In genomic region chr9:44637551-44638169, GRCm38 (mm10) we compare ENCODE assay signal across 11 mouse cellular contexts. TPM values are rescaled to one million over a fixed set of nuclear protein-coding genes. Genes with fewer than 3 reads are reported as not detected.
A peak's percentile ranks its signal among the peaks of the same experiment; 100 is the strongest.
DNase-seq lines count a peak whose midpoint lies in the region; ATAC-seq and TF ChIP-seq lines count a peak whose summit lies in the region.
"Had no signal": no experiment of that assay in that cellular context is flagged by ENCODE, and none has a peak within 500 bp of the region (broad histone marks: within the 10 kb centered on the region; RNA-seq: fewer than 3 reads in every experiment).

No protein-coding gene starts in this region.

- DNase-seq in heart, adult 2 months = peak in 1 of 2 experiments; percentile 58
- DNase-seq in heart, embryonic 10.5 days (ENCODE audit: low spot score) = no peak
- DNase-seq in 3T3-L1 (ENCODE audit: low read depth, low spot score) = peak; percentile 68
- DNase-seq in adrenal gland, postnatal 25 days = peak; percentile 41
- peak; percentile 25 to 37 for DNase-seq in heart, postnatal 36 days
- no peak for DNase-seq in thymus, postnatal 14 days
- DNase-seq in urinary bladder, postnatal 10 days (ENCODE audit: low spot score) = no peak

- TF ChIP-seq CTCF in heart, adult 2 months (IDR thresholded peaks at IDR 0.05) = 0 out of 2 replicates have a peak, but pooled peaks have one; percentile 10

- H3K4me1 ChIP-seq in heart, adult 2 months (ENCODE audit: control insufficient read depth, insufficient read depth, low read length) = peaks cover 2% of the 10 kb centered on the region; the same call in 1 of the 2 replicates
- no peaks in the 10 kb centered on the region for H3K4me1 ChIP-seq in heart, embryonic 10.5 days

- no peak overlapping the region for H3K4me3 ChIP-seq in heart, adult 2 months
- no peak overlapping the region for H3K4me3 ChIP-seq in heart, embryonic 10.5 days

- 50% methylated on average over 15 of the region's 15 CpGs for WGBS in heart, adult 2 months
- WGBS in heart, embryonic 10.5 days = 84% methylated on average over 15 of the region's 15 CpGs

- H3K27me3 ChIP-seq in heart, adult 2 months (ENCODE audit: control insufficient read depth, insufficient read depth, low read length) = no peaks in the 10 kb centered on the region
- H3K27me3 ChIP-seq in heart, embryonic 10.5 days (ENCODE audit: insufficient read depth, poor library complexity, severe bottlenecking) = no peaks in the 10 kb centered on the region
- H3K27me3 ChIP-seq: Patski had no signal

- TF ChIP-seq EP300 in heart, adult 2 months (IDR thresholded peaks at IDR 0.05; ENCODE audit: insufficient read depth, low read depth, low read length) = no peak

- intact Hi-C loops in heart, adult 2 months (cut with DNase I) = no loop called here
- intact Hi-C loops in heart, postnatal 36 days (cut with DNase I) = no loop called here

- no peak overlapping the region for H3K9ac ChIP-seq in heart, adult 2 months (ENCODE audit: low read depth, low read length)

- H3K27ac ChIP-seq in heart, adult 2 months = no peak overlapping the region
- no peak overlapping the region for H3K27ac ChIP-seq in heart, embryonic 10.5 days

- 0 out of 2 replicates have a peak, but pooled peaks have one; percentile 32 for ATAC-seq in neutrophil, adult 5-6 weeks (ENCODE audit: extremely low read depth, insufficient number of reproducible peaks, low FRiP score, poor library complexity, severe bottlenecking)
- ATAC-seq: Patski had no signal

- TF ChIP-seq POLR2A in heart, adult 2 months (IDR thresholded peaks at IDR 0.05; ENCODE audit: insufficient read depth, low read depth, low read length) = no peak

- peaks cover 19% of the 10 kb centered on the region for H3K36me3 ChIP-seq in heart, adult 2 months (ENCODE audit: control insufficient read depth, insufficient read depth, low read length)
- H3K36me3 ChIP-seq in heart, embryonic 10.5 days = peaks cover 70% of the 10 kb centered on the region

- H3K79me2 ChIP-seq in heart, adult 2 months (replicated peaks; ENCODE audit: control insufficient read depth, insufficient read depth, low read length) = no peaks in the 10 kb centered on the region

- H3K9me3 ChIP-seq in heart, embryonic 10.5 days = no peaks in the 10 kb centered on the region

RNA-seq across cellular contexts. Expression of gene Ddx6, which starts 33.0 kb away (rescaled TPM):
- total RNA-seq in heart, adult 2 months (2021) = 10 to 100 TPM; 75.6 to 88.4 TPM
- polyA plus RNA-seq in heart, adult 2 months (2012; rRNA removed) = 14.3 and 26.7 TPM in 2 replicates
- 12.6 and 12.7 TPM in 2 replicates for polyA plus RNA-seq in heart, embryonic 10.5 days (2016; fragmentation: Nextera tagmentation; extraction: Ambion mirVana)
- total RNA-seq in adrenal gland, postnatal 25 days (2021) = 126 and 145 TPM in 2 replicates
- total RNA-seq in heart, postnatal 36 days (2021) = 10 to 100 TPM; 82.0 to 85.0 TPM
- total RNA-seq in neutrophil, adult 5-6 weeks (2017) = 301 and 311 TPM in 2 replicates

RNA-seq across cellular contexts. Expression of gene Treh, which starts 35.4 kb away (rescaled TPM):
- not detected for total RNA-seq in heart, adult 2 months (2021)
- not detected in 2 replicates for polyA plus RNA-seq in heart, adult 2 months (2012; rRNA removed)
- not detected in 2 replicates for polyA plus RNA-seq in heart, embryonic 10.5 days (2016; fragmentation: Nextera tagmentation; extraction: Ambion mirVana)
- total RNA-seq in adrenal gland, postnatal 25 days (2021) = not detected in 2 replicates
- total RNA-seq in heart, postnatal 36 days (2021) = not detected
- total RNA-seq in neutrophil, adult 5-6 weeks (2017) = not detected in 2 replicates
- total RNA-seq: gastrocnemius, postnatal 36 days had no signal
- polyA plus RNA-seq: lung, embryonic 16.5 days; Patski had no signal

Comparison
In these comparisons a context has a peak if more than half of its experiments do, and no peak if none do; other contexts are left out.
1. DNase-seq: peak in 3T3-L1 (single experiment), adrenal gland, postnatal 25 days (single experiment) and heart, postnatal 36 days (2 of 2); none in heart, embryonic 10.5 days (single experiment), thymus, postnatal 14 days (single experiment) and urinary bladder, postnatal 10 days (single experiment).